Mouse (Mus musculus): ENCODE measurements around the gene Wdr27. TPM values are rescaled to one million over a fixed set of nuclear protein-coding genes. Genes with fewer than 3 reads are reported as not detected.
"Not testable (repeated sequence)": the region's sequence is repeated elsewhere in the genome, so short reads cannot be mapped to it uniquely, and the experiment has no call there.

Gene Wdr27
- 1 to 10 TPM; 3.5 to 9.7 (median 6.9) TPM for total RNA-seq (2022)

GRCm38 (mm10) chr17:14943009-14943728, at the start of gene Wdr27, which contains the start of gene 1600012H06Rik:
Wdr27 (minus strand) TSS chr17:14943158.
1600012H06Rik (plus strand) TSS chr17:14943184.
- peak; percentile 99 for DNase-seq

- DNase-seq = not testable (repeated sequence)
Observed at GRCm38 (mm10) chr17:14992522-14993138, 49.7 kb upstream of the Wdr27 start.

GRCm38 (mm10) chr17:14990116-14990702, 47.3 kb upstream of the Wdr27 start:
- not testable (repeated sequence) for DNase-seq

GRCm38 (mm10) chr17:14978362-14979038, 35.5 kb upstream of the Wdr27 start, which contains the start of the genes 9030025P20Rik and Gm3417:
9030025P20Rik (plus strand) TSS chr17:14978468.
Gm3417 (minus strand) TSS chr17:14978790.
- DNase-seq = not testable (repeated sequence)

- not testable (repeated sequence) for DNase-seq
Observed at GRCm38 (mm10) chr17:14977718-14978361, 34.9 kb upstream of the Wdr27 start.

GRCm38 (mm10) chr17:14968373-14968913, 25.5 kb upstream of the Wdr27 start:
- not testable (repeated sequence) for DNase-seq

- DNase-seq = not testable (repeated sequence)
Observed at GRCm38 (mm10) chr17:14961557-14962154, 18.7 kb upstream of the Wdr27 start.

- not testable (repeated sequence) for DNase-seq
Observed at GRCm38 (mm10) chr17:14960951-14961556, 18.1 kb upstream of the Wdr27 start, which contains the start of gene Phf10. Phf10 (minus strand) TSS chr17:14961273.

- peak; percentile 36 for DNase-seq
Observed at GRCm38 (mm10) chr17:14960520-14960919, 17.6 kb upstream of the Wdr27 start.

GRCm38 (mm10) chr17:14959979-14960378, 17.0 kb upstream of the Wdr27 start:
- no peak for DNase-seq

- no peak for DNase-seq
Observed at GRCm38 (mm10) chr17:14958686-14959327, 15.8 kb upstream of the Wdr27 start.

GRCm38 (mm10) chr17:14953452-14953851, 10.5 kb upstream of the Wdr27 start:
- DNase-seq = no peak

GRCm38 (mm10) chr17:14949161-14949827, 6.3 kb upstream of the Wdr27 start:
- peak; percentile 31 for DNase-seq

GRCm38 (mm10) chr17:14944551-14944950, 1.6 kb upstream of the Wdr27 start:
- no peak for DNase-seq

GRCm38 (mm10) chr17:14943729-14944059, 736 bp upstream of the Wdr27 start:
- DNase-seq = no peak

- DNase-seq = not testable (repeated sequence)
Observed at GRCm38 (mm10) chr17:14942181-14942580, 777 bp downstream of the Wdr27 start.

GRCm38 (mm10) chr17:14935841-14936605, 6.9 kb downstream of the Wdr27 start:
- DNase-seq = no peak

GRCm38 (mm10) chr17:14935280-14935679, 7.7 kb downstream of the Wdr27 start:
- not testable (repeated sequence) for DNase-seq

GRCm38 (mm10) chr17:14931469-14931868, 11.5 kb downstream of the Wdr27 start:
- DNase-seq = no peak

Data from adrenal gland, adult 8-10 months (tissue).